Mouse (Mus musculus) spleen, adult 10 weeks (tissue): ENCODE measurements around the gene Urah. TPM values are rescaled to one million over a fixed set of nuclear protein-coding genes. Genes with fewer than 3 reads are reported as not detected.

Experiments
- polyA plus RNA-seq: library from polyadenylated mRNA; stranded (reverse); fragments of 350-450 nt; fragmentation: Illumina TruSeq; extraction: RNeasy Lipid Tissue Mini Kit (QIAGEN cat#74804); gene quantifications from one replicate; pipeline ENCODE4 v1.2.3, GENCODE M21; 2015; ENCODE audit warnings: low replicate concordance; ENCODE audit not compliant: insufficient read depth

The Urah gene
- not detected for polyA plus RNA-seq

GRCm38 (mm10) chr7:140834968-140835757 is at the start of gene Urah:
Gene Urah (plus strand): TSS chr7:140835018.

DNA sequence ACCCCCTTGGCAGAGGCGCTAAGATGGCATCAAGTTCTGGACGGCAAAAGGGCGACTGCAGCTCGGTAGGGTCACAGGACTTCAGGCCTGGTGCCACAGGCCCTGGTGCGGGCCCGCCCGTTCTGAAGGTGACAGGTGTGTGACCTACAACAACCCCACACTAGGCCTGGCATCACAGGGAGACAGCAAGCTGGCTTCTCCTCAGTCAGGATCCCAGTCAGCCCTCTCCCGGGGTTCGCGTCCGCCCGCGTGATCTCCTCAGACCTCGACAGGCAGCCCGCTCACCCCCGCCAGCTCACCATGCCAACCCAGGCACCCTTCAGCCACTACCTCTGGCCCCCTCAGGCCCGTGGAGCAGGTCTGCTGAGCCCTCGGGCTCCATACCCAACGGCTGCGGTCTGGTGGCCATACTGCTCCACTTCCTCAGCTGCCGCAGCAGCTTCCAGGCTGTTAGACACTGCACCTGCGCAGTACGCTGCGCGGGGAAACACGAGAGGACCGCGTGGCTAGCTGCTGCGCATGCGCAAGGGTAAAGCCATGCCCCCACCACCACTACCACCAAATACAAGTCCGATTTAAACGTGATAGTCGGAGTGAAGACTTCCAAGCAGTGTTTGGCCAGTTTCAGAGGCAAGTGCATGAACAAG is 47.3 kb upstream of the Urah start, which contains the start of gene Syce1:
TSS of gene Syce1 (minus strand) at position 447 of the 647 bp plus-strand sequence.

GRCm38 (mm10) chr7:140821653-140822329 is 13.0 kb upstream of the Urah start, which contains the start of gene Zfp941:
Gene Zfp941 (minus strand): TSS chr7:140822178.

GRCm38 (mm10) chr7:140844905-140845665 is 10.3 kb downstream of the Urah start, which contains the start of gene Scgb1c1:
Gene Scgb1c1 (plus strand): TSS chr7:140845547.

DNA sequence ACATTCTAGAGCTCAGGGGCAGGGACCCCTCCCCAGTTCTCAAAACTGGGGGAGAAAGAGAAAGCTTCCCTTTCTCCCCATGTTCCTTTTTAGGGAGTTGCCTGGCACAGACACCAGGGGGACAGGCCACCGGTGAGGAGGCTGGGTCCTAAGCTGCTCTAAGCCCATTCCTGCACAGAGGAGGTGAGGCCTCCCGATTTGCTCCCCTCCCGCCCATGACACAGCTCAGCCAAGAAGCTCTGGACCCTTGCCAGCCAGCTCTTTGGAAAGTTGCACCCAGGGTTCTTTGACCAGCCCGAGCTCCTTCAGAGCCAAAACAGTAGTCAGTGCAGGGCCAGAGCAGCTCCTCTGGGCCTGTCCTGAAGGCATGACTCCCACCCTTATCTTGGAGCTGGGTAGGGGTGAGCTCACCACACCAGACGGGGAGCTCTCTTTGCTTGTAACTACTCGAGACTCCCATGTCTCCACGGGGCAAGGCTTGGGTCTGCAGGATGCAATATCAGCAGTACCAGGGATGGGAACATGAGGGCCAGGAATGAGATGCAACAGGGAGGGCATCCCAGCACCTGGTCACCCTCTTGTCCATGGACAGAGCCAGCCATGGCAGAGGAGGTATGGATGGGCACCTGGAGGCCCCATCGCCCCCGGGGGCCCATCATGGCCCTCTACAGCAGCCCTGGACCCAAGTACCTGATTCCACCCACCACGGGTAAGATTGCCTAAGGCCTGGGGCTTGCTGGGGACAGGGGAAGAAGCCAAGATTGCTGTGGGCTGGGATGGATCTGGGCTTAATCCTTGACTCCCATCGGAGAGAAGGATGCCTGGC is 13.2 kb downstream of the Urah start, which contains the start of gene Odf3:
TSS of gene Odf3 (plus strand) at position 51 of the 826 bp plus-strand sequence.

GRCm38 (mm10) chr7:140855860-140856784 is 21.3 kb downstream of the Urah start, which contains the start of gene Gm45785:
Gene Gm45785 (minus strand): TSS chr7:140856331.

DNA sequence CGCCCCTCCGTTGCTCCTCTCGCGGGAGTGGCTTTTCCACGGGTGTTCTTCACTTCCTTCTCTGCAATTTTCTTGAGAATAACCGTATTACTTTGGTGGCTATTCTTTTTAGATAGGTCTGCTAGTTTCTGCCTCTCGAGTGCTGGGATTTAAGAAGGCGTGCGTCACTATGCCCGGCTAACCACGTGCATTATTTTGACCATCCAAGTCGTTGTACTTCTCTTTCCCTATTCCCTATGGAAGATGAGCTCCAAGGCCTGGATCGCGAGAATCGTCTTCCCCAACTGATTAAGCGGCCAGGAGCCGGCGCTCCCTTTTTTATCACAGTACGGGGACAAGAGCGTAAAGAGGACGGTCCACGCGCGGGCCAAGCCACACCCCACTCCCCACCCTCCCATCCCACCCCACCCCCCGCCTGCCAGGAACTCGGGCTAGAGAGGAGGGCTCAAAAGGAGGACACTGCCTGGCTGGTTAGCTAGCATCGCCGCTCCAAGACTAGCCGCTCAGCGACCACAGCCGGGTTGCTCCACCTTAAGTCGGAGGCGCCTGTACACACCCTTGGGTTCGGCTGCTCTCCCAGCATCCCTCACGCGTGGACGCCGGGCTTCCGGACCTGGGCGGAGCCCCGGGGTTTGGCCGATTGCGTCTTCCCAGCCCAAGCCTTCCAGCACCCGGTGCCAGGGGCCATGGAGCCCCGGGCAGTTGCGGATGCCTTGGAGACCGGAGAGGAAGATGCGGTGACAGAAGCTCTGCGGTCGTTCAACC is 22.1 kb downstream of the Urah start, which contains the start of gene Ric8a:
TSS of gene Ric8a (plus strand) at position 173 of the 765 bp plus-strand sequence.

DNA sequence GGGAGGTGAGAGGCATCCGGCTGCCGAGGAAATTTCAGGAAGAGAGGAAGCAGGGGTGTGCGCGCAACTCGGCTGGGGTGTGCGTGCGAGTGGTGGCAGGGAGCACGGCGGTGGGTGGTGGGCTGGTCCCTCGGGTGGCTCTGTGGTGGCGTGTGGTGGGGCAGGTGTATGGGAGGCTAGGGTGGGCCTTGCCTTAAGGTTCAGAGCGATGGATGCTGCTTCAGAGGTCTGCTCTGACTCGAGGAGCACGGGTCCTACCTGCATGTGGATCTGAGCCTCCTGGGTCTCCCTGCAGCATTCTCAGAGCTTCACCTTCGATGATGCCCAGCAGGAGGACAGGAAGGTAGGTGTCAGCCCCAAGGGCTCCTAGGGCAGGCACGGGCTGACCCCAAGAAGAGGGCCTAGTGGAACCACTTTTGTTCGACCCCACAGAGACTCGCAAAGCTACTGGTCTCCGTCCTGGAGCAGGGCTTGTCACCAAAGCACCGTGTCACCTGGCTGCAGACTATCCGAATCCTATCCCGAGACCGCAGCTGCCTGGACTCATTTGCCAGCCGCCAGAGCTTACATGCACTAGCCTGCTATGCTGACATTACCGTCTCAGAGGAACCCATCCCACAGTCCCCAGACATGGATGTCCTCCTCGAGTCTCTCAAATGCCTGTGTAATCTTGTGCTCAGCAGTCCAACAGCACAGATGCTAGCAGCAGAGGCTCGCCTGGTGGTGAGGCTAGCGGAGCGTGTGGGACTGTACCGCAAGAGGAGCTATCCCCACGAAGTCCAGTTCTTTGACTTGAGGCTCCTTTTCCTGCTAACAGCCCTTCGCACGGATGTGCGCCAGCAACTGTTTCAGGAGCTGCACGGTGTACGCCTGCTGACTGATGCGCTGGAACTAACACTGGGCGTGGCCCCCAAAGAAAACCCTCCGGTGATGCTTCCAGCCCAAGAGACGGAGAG is 23.0 kb downstream of the Urah start, which contains the start of gene Bet1l:
TSS of gene Bet1l (minus strand) at position 28 of the 956 bp plus-strand sequence.

GRCm38 (mm10) chr7:140881696-140882468 is 47.1 kb downstream of the Urah start, which contains the start of the genes Psmd13 and Sirt3:
Gene Psmd13 (plus strand): TSS chr7:140881968.
Gene Sirt3 (minus strand): TSS chr7:140882309.

Other genes starting within 250 kb of the Urah start
- gene Olfr46, start 233.7 kb upstream of the Urah start, polyA plus RNA-seq = not detected
- not detected for gene Olfr61, start 206.0 kb upstream of the Urah start, polyA plus RNA-seq
- gene Olfr53, start 188.6 kb upstream of the Urah start, polyA plus RNA-seq = not detected
- gene Olfr539, start 175.1 kb upstream of the Urah start, polyA plus RNA-seq = not detected
- not detected for gene Olfr45, start 153.1 kb upstream of the Urah start, polyA plus RNA-seq
- not detected for gene Olfr541, start 137.8 kb upstream of the Urah start, polyA plus RNA-seq
- 5.1 TPM for gene Cyp2e1, start 71.3 kb upstream of the Urah start, polyA plus RNA-seq
- 0.75 TPM for gene Syce1, start 47.2 kb upstream of the Urah start, polyA plus RNA-seq
- not detected for gene Zfp941, start 12.8 kb upstream of the Urah start, polyA plus RNA-seq
- gene Scgb1c1, start 10.5 kb downstream of the Urah start, polyA plus RNA-seq = not detected
- not detected for gene Odf3, start 12.8 kb downstream of the Urah start, polyA plus RNA-seq
- gene Gm45785, start 21.3 kb downstream of the Urah start, polyA plus RNA-seq = not detected
- gene Ric8a, start 21.9 kb downstream of the Urah start, polyA plus RNA-seq = 50.8 TPM
- gene Bet1l, start 22.6 kb downstream of the Urah start, polyA plus RNA-seq = 16.2 TPM
- 119 TPM for gene Psmd13, start 47.0 kb downstream of the Urah start, polyA plus RNA-seq
- 10.2 TPM for gene Sirt3, start 47.3 kb downstream of the Urah start, polyA plus RNA-seq
- not detected for gene Cox8b, start 65.4 kb downstream of the Urah start, polyA plus RNA-seq
- gene Nlrp6, start 85.9 kb downstream of the Urah start, polyA plus RNA-seq = 0.07 TPM
- 11.0 TPM for gene Pgghg, start 106.4 kb downstream of the Urah start, polyA plus RNA-seq
- gene Ifitm5, start 115.3 kb downstream of the Urah start, polyA plus RNA-seq = 0.47 TPM
- not detected for gene Gm45717, start 120.9 kb downstream of the Urah start, polyA plus RNA-seq
- gene Ifitm2, start 121.0 kb downstream of the Urah start, polyA plus RNA-seq = 142 TPM
- gene Ifitm1, start 132.2 kb downstream of the Urah start, polyA plus RNA-seq = 72.5 TPM
- gene Ifitm3, start 175.8 kb downstream of the Urah start, polyA plus RNA-seq = 262 TPM
- gene Ifitm6, start 182.9 kb downstream of the Urah start, polyA plus RNA-seq = 60.0 TPM
- not detected for gene Gm17387, start 194.1 kb downstream of the Urah start, polyA plus RNA-seq
- gene B4galnt4, start 226.1 kb downstream of the Urah start, polyA plus RNA-seq = 0.21 TPM
- gene Pkp3, start 243.2 kb downstream of the Urah start, polyA plus RNA-seq = 14.6 TPM